Comparison of ENCODE assay signal across 8 mouse cellular contexts in the genomic region with DNA sequence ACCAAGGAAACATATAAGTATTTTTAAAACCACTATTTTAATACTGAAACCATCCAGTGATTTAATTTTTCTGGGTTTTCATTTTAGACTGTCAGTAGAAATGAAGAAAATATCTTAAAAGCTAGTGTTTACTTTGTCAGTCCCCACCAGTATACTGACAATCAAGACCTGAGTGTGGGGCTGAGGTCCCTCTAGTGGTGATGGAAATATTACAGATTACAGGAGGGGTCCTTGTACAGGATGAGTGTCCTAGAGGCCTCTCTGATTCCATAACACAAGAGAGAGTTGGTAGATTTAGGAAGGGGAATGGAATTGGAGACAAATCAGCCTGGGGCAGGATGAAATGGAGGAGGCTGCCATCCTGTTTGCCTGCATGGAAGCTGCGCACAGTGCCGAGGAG.
DNase-seq lines count a peak whose midpoint lies in the region; ATAC-seq and TF ChIP-seq lines count a peak whose summit lies in the region.

No protein-coding gene starts in this region.

- H3K27me3 ChIP-seq in intestine, postnatal 0 days (replicated peaks; ENCODE audit: control insufficient read depth, insufficient read depth, low read length) = no peaks in the 10 kb centered on the region
- no peaks in the 10 kb centered on the region for H3K27me3 ChIP-seq in intestine, embryonic 15.5 days (replicated peaks)
- H3K27me3 ChIP-seq in E14TG2a.4 (ENCODE audit: insufficient read depth, low read length) = no peaks in the 10 kb centered on the region
- H3K27me3 ChIP-seq in liver, postnatal 0 days (ENCODE audit: insufficient read depth, low read length) = no peaks in the 10 kb centered on the region

- DNase-seq in embryo, embryonic 11 days = peak; percentile 34
- no peak for DNase-seq in liver, postnatal 0 days
- peak; percentile 53 for DNase-seq in thymus, postnatal 14 days
- no peak for DNase-seq in right cerebral cortex, postnatal 25 days
- no peak for DNase-seq in cerebellum, adult 11-12 months

- H3K9me3 ChIP-seq in intestine, postnatal 0 days (ENCODE audit: control insufficient read depth) = no peaks in the 10 kb centered on the region
- no peaks in the 10 kb centered on the region for H3K9me3 ChIP-seq in intestine, embryonic 15.5 days
- no peaks in the 10 kb centered on the region for H3K9me3 ChIP-seq in E14TG2a.4 (ENCODE audit: low read length)
- no peaks in the 10 kb centered on the region for H3K9me3 ChIP-seq in liver, postnatal 0 days (ENCODE audit: low read length)

- no peaks in the 10 kb centered on the region for H3K4me1 ChIP-seq in intestine, postnatal 0 days (replicated peaks; ENCODE audit: control insufficient read depth, insufficient read depth, low read length)
- H3K4me1 ChIP-seq in intestine, embryonic 15.5 days (replicated peaks) = no peaks in the 10 kb centered on the region
- H3K4me1 ChIP-seq in E14TG2a.4 (replicated peaks; ENCODE audit: low read depth, low read length) = peaks cover 6% of the 10 kb centered on the region
- H3K4me1 ChIP-seq in liver, postnatal 0 days (ENCODE audit: insufficient read depth) = no peaks in the 10 kb centered on the region

- 96% methylated on average over 2 of the region's 2 CpGs for WGBS in intestine, postnatal 0 days
- WGBS in intestine, embryonic 15.5 days = 92% methylated on average over 2 of the region's 2 CpGs
- WGBS in liver, postnatal 0 days (ENCODE audit: insufficient replicate concordance) = 82% methylated on average over 2 of the region's 2 CpGs

- H3K27ac ChIP-seq in intestine, postnatal 0 days (ENCODE audit: low read depth, low read length) = no peak overlapping the region
- H3K27ac ChIP-seq in intestine, embryonic 15.5 days = no peak overlapping the region
- H3K27ac ChIP-seq in liver, postnatal 0 days (ENCODE audit: low read depth) = no peak overlapping the region

- H3K4me3 ChIP-seq in intestine, postnatal 0 days (ENCODE audit: low read depth, low read length) = no peak overlapping the region
- H3K4me3 ChIP-seq in intestine, embryonic 15.5 days (replicated peaks) = no peak overlapping the region
- H3K4me3 ChIP-seq in E14TG2a.4 (replicated peaks; ENCODE audit: low read length) = no peak overlapping the region
- H3K4me3 ChIP-seq in liver, postnatal 0 days (ENCODE audit: low read depth, low read length) = no peak overlapping the region

- ATAC-seq in intestine, postnatal 0 days = no peak
- ATAC-seq in intestine, embryonic 15.5 days = no peak
- no peak for ATAC-seq in liver, postnatal 0 days

- no peak overlapping the region for H3K9ac ChIP-seq in intestine, postnatal 0 days (ENCODE audit: low read depth, low read length)
- H3K9ac ChIP-seq in intestine, embryonic 15.5 days = no peak overlapping the region
- H3K9ac ChIP-seq in liver, postnatal 0 days (replicated peaks) = no peak overlapping the region

- peaks cover 28% of the 10 kb centered on the region for H3K36me3 ChIP-seq in intestine, postnatal 0 days (ENCODE audit: control insufficient read depth, insufficient read depth)
- H3K36me3 ChIP-seq in intestine, embryonic 15.5 days = 0 out of 2 replicates have a peak, but pooled peaks cover 2% of the 10 kb centered on the region
- H3K36me3 ChIP-seq in E14TG2a.4 (ENCODE audit: insufficient read depth, low read length) = no peaks in the 10 kb centered on the region
- peaks cover 24% of the 10 kb centered on the region for H3K36me3 ChIP-seq in liver, postnatal 0 days (replicated peaks; ENCODE audit: insufficient read depth, low read length)

- no peak for TF ChIP-seq EP300 in liver, postnatal 0 days (IDR thresholded peaks at IDR 0.05; ENCODE audit: low read depth)

- peak; percentile 69 for TF ChIP-seq CTCF in intestine, postnatal 0 days (IDR thresholded peaks at IDR 0.05; ENCODE audit: low read depth)
- peak; percentile 54 for TF ChIP-seq CTCF in E14TG2a.4 (conservative IDR thresholded peaks at IDR 0.05; ENCODE audit: low read length)
- peak; percentile 58 for TF ChIP-seq CTCF in liver, postnatal 0 days (IDR thresholded peaks at IDR 0.05; ENCODE audit: low read depth)

- no peak overlapping the region for H3K4me2 ChIP-seq in intestine, postnatal 0 days (replicated peaks; ENCODE audit: low read depth)
- H3K4me2 ChIP-seq in intestine, embryonic 15.5 days (replicated peaks) = no peak overlapping the region
- H3K4me2 ChIP-seq in liver, postnatal 0 days (ENCODE audit: low read depth, low read length) = no peak overlapping the region

Comparison
In these comparisons a context has a peak if more than half of its experiments do, and no peak if none do; other contexts are left out.
1. DNase-seq: peak in embryo, embryonic 11 days (single experiment) and thymus, postnatal 14 days (single experiment); none in liver, postnatal 0 days (single experiment), right cerebral cortex, postnatal 25 days (single experiment) and cerebellum, adult 11-12 months (single experiment).
2. Peak in every context shown above with its lines, with median percentiles within 50 percentile points of each other: CTCF ChIP-seq.